Comparison of ENCODE assay signal across 12 mouse cellular contexts in genomic region chr8:83175680-83176079, GRCm38 (mm10). TPM values are rescaled to one million over a fixed set of nuclear protein-coding genes. Genes with fewer than 3 reads are reported as not detected.
DNase-seq lines count a peak whose midpoint lies in the region; ATAC-seq and TF ChIP-seq lines count a peak whose summit lies in the region.
"Had no signal": no experiment of that assay in that cellular context is flagged by ENCODE, and none has a peak within 500 bp of the region (broad histone marks: within the 10 kb centered on the region; RNA-seq: fewer than 3 reads in every experiment).

No protein-coding gene starts in this region.

- no peak for TF ChIP-seq CTCF in brain, embryonic 14.5 days (IDR thresholded peaks at IDR 0.05; ENCODE audit: borderline replicate concordance, extremely low read depth, insufficient read depth, insufficient read length)

- DNase-seq in left cerebral cortex, adult 18-20 months (ENCODE audit: low spot score in 2 of 2) = peak; percentile 34 to 37
- DNase-seq in left cerebral cortex, adult 11 months (ENCODE audit: low spot score) = no peak
- peak; percentile 65 for DNase-seq in brain, embryonic 14.5 days (ENCODE audit: low read depth)
- DNase-seq in cerebellum, adult 18-20 months = peak; percentile 66 to 71
- DNase-seq in testis, postnatal 14 days (ENCODE audit: low spot score) = no peak
- no peak for DNase-seq in heart, adult 18-20 months
- DNase-seq: adrenal gland, postnatal 10 days; gastrocnemius, postnatal 25 days; kidney, postnatal 4 days; lung, adult 18-20 months had no signal

- no peaks in the 10 kb centered on the region for H3K36me3 ChIP-seq in forebrain, embryonic 16.5 days (ENCODE audit: control insufficient read depth, insufficient read depth)

- WGBS in forebrain, embryonic 16.5 days = 56% methylated on average over 10 of the region's 10 CpGs

- TF ChIP-seq POLR2A in brain, embryonic 14.5 days (IDR thresholded peaks at IDR 0.05; ENCODE audit: borderline replicate concordance, extremely low read depth, insufficient read depth, insufficient read length, poor library complexity, severe bottlenecking) = no peak

- H3K9me3 ChIP-seq in forebrain, embryonic 16.5 days (ENCODE audit: control insufficient read depth, low read length) = no peaks in the 10 kb centered on the region

- H3K4me1 ChIP-seq in forebrain, embryonic 16.5 days (replicated peaks; ENCODE audit: control insufficient read depth, insufficient read depth, low read length) = peaks cover 14% of the 10 kb centered on the region

- peak; percentile 55 for ATAC-seq in forebrain, embryonic 16.5 days

- H3K4me2 ChIP-seq in forebrain, embryonic 16.5 days (ENCODE audit: low read length) = no peak overlapping the region

- no peak overlapping the region for H3K4me3 ChIP-seq in forebrain, embryonic 16.5 days (replicated peaks; ENCODE audit: low read length)

- no peak overlapping the region for H3K27ac ChIP-seq in forebrain, embryonic 16.5 days (ENCODE audit: low read length)

- H3K27me3 ChIP-seq in forebrain, embryonic 16.5 days (replicated peaks; ENCODE audit: control insufficient read depth, insufficient read depth, low read length) = no peaks in the 10 kb centered on the region

- H3K9ac ChIP-seq in forebrain, embryonic 16.5 days (replicated peaks; ENCODE audit: low read depth, low read length) = no peak overlapping the region

RNA-seq across cellular contexts. Expression of gene Gm10645, which starts 9.7 kb away (rescaled TPM):
- 1 to 10 TPM; 1.8 to 2.0 TPM for total RNA-seq in left cerebral cortex, adult 18-20 months (2021)
- 1.6 and 3.0 TPM in 2 replicates for polyA plus RNA-seq in brain, embryonic 14.5 days (2012; rRNA removed)
- 5.4 and 8.0 TPM in 2 replicates for polyA plus RNA-seq in forebrain, embryonic 16.5 days (2015; fragmentation: Nextera tagmentation; extraction: Ambion mirVana)
- total RNA-seq in heart, adult 18-20 months (2021) = not detected
- total RNA-seq: common myeloid progenitor, adult 5-6 weeks; gastrocnemius, postnatal 25 days had no signal

RNA-seq across cellular contexts. Expression of gene Tbc1d9, which starts 10.5 kb away (rescaled TPM):
- total RNA-seq in left cerebral cortex, adult 18-20 months (2021) = 10 to 100 TPM; 96.2 to 97.5 TPM
- polyA plus RNA-seq in brain, embryonic 14.5 days (2012; rRNA removed) = 48.5 and 75.7 TPM in 2 replicates
- 14.4 and 15.1 TPM in 2 replicates for polyA plus RNA-seq in forebrain, embryonic 16.5 days (2015; fragmentation: Nextera tagmentation; extraction: Ambion mirVana)
- 1 to 10 TPM; 3.0 to 4.0 TPM for total RNA-seq in heart, adult 18-20 months (2021)

Comparison
In these comparisons a context has a peak if more than half of its experiments do, and no peak if none do; other contexts are left out.
1. DNase-seq: peak in left cerebral cortex, adult 18-20 months (2 of 2), brain, embryonic 14.5 days (single experiment) and cerebellum, adult 18-20 months (2 of 2); none in left cerebral cortex, adult 11 months (single experiment), testis, postnatal 14 days (single experiment) and heart, adult 18-20 months (0 of 2).
2. RNA of gene Tbc1d9, which starts 10.5 kb away (total RNA-seq): 96.2 to 97.5 TPM in left cerebral cortex, adult 18-20 months; 3.0 to 4.0 TPM in heart, adult 18-20 months; every median in the first group is over 10 times any median in the second.